Mouse (Mus musculus): ENCODE data around the gene Bckdha. TPM values are rescaled to one million over a fixed set of nuclear protein-coding genes. Genes with fewer than 3 reads are reported as not detected.

The Bckdha gene
- total and polyA plus RNA-seq, 3 experiments, result 207 to 626 (median 217) TPM

DNA sequence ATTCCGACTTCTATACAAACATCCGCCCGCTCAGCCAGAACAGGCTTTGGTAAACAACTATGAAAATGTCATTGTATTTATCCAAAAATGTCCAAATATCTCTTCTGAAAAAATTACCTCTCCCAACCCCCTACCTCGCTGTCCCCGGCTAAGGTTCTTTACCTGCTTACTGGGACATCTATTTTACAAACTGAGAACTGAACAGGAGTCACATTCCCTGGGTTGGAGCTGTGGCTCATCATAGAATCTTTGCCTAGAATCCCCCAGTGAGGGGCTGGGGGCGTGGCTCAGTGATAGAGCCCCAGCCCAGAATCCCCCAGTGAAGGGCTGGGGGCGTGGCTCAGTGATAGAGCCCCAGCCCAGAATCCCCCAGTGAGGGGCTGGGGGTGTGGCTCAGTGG lies 47.3 kb downstream of the Bckdha start:
- DNase-seq, result no peak

DNA sequence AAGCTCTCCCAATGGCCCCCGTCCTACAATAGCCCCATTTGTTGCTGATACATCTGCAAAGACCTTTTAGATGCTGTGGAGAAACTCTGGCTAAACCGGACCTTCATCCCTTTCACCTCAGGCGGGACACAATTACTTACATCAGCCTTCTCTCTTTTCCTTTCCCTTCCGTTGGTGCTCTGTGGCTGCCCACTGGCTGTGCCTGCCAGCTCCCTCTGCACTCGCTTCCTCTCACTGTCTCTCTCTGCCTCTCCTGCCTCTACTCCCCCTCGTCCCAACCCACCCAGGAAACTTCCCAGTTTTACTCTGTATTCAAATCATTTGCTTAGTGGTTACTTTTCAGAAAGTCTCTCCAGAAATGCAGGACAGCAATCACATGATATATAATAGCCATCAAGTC lies 48.7 kb downstream of the Bckdha start:
- no peak for DNase-seq

DNA sequence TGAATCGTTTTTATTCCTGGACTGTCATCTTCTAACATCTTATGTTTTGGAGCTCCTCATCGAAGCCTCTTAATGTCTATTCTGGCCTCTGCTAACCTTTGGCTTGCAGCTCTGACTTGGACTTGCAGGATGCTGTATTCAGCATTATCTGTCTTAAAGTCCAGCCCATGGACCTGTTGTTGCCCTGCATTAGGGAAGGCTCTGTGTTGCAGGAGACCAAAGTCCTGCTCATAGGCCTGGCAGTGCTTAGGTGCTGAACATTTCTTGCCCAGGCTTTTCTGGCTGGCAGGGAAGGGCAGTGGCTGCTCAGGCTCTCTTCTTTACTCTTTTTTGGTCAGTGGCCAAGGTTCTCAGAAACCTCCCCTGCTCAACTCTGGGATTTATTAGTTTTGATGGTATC lies 51.6 kb downstream of the Bckdha start:
- no peak for DNase-seq

DNA sequence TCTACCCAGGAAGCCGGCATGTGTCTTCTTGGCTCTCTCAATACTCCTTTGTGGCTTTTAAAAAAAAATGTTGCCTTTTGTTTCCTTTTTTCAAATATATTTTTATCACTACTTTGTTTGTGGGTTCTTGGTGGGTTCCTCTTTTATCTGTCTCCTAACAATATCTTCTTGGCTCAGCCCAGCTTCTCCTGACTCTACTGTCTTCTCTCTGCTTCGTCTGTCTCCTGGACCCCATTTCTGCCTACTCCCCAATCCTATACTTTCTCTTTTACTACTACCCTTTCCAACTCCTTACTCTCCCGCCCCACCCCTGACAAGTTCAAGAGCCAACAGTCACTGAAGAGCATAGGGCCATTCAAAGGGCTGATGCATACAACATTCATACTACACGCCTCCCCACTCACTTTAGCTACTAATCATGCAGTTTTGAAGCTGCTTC lies 52.1 kb downstream of the Bckdha start:
- DNase-seq, result no peak

DNA sequence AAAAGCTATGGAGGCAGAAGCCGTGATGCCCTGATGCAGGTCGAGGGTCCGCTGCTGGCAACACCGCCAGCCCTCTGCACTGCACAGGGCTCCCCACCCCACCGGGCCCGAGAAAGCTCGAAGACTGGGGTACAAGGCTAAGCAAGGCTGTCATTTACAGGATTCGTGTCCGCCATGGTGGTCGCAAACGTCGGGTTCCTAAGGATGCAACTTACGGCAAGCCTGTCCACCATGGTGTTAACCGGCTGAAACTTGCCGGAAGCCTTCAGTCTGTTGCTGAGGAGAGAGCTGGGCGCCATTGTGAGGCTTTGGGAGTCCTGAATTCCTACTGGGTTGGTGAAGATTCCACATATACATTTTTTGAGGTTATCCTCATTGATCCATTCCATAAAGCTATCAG lies 57.4 kb downstream of the Bckdha start:
- DNase-seq, result no peak

DNA sequence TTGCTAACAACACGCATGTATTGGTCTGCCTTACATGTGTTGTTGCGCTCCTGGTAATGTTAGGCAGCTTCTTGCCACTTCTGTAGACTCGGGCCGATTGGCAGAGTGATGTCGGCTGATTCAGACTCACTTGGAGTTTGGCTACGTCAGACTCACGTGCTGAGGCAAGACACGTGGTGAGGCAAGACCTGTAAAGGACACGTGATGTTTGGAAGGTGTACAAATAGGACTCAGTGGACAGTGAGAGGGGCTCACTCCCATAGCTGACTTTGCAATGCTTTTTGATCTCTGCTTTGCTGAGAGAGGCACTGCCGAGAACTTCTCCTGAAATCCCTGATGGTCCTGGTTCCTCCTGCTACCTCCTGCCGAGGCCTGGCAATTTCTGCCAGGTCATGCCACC lies 58.1 kb downstream of the Bckdha start:
- DNase-seq, result no peak

DNA sequence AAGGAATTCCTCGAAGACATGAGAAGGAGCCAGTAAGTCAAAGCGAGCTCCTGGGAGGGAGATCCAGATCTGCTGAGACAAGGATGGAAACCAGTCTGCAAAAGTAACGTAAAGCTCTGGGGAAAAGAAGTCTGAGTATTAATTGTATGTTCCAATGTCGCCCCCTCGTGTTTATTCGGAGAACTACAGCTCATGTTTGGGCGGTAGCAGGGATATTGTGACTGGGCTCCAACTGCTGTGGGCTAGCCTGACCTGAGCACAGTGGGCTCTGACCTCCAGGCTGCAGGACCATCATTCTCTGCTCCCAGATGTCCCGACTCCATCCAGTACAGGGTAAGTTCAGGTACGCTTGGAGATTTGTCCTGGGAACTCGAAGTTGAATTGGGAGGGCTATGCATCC lies 59.1 kb downstream of the Bckdha start:
- peak; percentile 40 for DNase-seq

DNA sequence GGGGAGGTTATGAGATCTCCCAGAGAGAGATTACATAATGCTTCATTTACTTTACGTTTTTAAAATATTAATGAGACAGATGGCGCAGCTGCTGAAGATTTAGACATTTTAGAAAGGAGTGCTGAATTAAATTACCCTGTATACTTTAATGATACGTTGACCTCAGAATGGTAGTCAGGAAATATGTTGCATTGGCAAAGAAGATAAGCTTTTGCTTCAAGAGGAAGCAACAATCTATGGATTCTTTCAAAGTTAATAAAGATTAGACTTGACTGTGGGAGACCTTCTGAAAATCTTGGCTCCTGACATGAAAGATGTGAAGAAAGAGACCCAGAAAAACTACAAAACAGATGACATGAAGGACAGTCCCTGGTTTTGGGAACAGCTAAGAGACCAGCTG lies 64.9 kb downstream of the Bckdha start:
- no peak for DNase-seq

DNA sequence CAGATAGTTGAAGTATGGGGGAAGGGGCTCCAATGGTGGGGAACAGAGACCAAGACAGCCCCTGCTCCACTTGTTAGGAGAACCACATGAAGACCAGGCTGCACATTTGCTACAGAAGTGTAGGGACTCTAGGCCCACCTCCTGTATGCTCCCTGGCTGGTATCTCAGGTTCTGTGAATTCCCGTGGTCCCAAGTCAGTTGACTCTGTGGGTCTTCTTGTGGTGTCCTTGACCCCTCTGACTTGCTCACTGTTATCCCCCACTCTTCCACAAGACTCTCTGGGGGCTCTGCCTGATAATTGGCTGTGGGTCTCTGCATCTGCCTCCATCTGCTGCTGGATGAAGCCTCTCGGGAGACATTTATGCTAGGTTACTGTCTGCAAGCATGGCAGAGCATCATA lies 67.6 kb downstream of the Bckdha start:
- no peak for DNase-seq

DNA sequence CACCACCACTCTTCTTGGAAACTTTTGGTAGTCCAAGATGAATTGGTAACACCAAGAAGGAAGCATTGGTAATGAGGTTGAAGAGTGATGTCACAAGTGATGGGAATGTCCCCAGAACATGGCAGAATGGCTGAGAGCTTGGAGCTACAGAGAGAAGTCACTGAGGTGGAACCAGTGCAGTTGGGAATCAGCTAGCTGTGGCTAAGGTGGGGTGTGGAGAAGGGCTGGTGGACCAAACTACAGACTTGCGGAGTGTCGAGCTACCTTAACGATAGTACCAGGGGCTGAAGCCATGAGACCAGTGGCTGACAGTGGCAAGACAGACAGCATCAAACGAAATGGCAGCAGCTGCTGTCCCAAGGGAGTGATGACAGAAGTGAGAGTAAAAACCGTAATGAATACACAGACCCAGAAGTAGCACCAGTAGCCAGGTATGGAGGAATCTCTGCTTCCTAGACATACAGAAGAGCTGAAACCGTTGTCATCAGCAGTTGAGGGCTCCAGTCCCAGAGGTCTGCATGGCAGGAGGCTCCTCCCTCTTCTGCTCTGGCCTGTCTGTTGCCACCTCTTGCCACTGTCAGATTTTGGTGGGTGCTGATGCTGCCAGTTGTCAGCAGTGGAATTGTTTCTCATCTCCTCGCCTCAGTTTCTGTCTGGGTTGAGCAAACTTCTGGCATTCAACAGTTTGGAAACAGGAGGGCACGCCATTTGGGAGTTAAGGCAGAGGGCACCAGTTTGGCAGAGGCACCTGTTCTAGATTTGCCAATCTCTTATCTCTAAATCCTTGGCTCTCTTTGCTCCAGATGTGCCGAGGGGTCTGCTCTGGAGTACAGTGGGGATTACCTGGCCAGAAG lies 73.2 kb downstream of the Bckdha start:
- DNase-seq, result no peak

DNA sequence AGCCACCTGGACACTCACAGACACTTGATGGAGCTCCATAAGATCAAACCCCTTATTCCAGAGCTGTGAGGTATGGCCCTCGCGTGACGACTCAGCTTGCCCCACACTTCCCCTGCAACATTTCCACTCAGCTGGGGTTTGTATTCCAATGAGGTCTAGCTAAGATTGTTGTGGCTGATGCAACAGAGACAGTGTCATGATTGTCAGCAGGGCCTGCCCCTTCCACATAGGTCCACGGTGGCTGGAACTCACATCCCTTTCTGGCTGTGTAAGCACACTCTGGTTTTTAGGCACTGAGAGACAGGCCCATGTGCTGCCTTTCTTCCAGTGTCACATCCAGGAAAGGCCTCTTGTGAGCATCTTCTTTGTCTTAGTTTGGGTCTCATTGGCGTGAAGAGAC lies 74.1 kb downstream of the Bckdha start:
- no peak for DNase-seq

DNA sequence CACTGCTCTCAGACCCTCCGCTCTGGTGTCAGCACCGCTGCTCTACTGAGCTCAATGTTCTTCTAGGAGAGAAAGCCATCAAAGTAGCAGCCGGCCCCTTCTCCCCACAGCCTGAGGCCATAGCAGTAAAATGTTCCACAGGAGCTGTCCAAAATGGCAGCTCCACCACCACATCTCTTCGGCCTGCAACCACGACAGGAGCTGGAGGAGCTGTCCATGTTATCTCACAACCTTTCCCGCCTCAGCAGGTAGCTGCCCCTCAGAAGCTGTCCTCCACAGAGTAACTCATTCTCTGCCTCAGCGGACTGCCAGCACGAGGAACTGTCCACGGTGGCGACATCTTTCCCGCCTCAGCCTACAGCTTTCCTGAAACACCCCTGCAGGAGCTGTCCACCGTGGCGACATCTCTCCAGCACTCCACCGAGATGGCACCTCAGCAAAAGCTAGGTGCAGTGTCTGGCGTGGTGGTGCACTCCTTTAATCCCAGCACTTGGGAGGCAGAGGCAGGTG lies 76.4 kb downstream of the Bckdha start:
- no peak for DNase-seq

Other genes with a start within 250 kb of the Bckdha start
- not detected for gene Cxcl17, start 246.1 kb downstream of the Bckdha start, total RNA-seq (2021)
- gene Cxcl17, start 246.1 kb downstream of the Bckdha start, polyA plus RNA-seq (2012; rRNA removed), result not detected in 2 replicates
- 10 to 100 TPM in 1 of 2 experiments, 1 to 10 TPM in 1; 8.4 to 45.0 TPM for gene Ceacam1, start 181.4 kb downstream of the Bckdha start, total RNA-seq (2021)
- gene Ceacam1, start 181.4 kb downstream of the Bckdha start, polyA plus RNA-seq (2012; rRNA removed), result 5.9 and 9.5 TPM in 2 replicates
- 1 to 10 TPM; 1.1 to 5.0 TPM for gene Ceacam2, start 119.1 kb downstream of the Bckdha start, total RNA-seq (2021)
- gene Ceacam2, start 119.1 kb downstream of the Bckdha start, polyA plus RNA-seq (2012; rRNA removed), result not detected in 2 replicates
- not detected for gene Erich4, start 43.1 kb downstream of the Bckdha start, total RNA-seq (2021)
- not detected in 2 replicates for gene Erich4, start 43.1 kb downstream of the Bckdha start, polyA plus RNA-seq (2012; rRNA removed)
- 10 to 100 TPM; 21.4 to 35.3 TPM for gene Dmac2, start 39.6 kb downstream of the Bckdha start, total RNA-seq (2021)
- gene Dmac2, start 39.6 kb downstream of the Bckdha start, polyA plus RNA-seq (2012; rRNA removed), result 54.0 and 54.5 TPM in 2 replicates
- 1 to 10 TPM; 1.8 to 4.5 TPM for gene B3gnt8, start 32.3 kb downstream of the Bckdha start, total RNA-seq (2021)
- 11.8 and 13.0 TPM in 2 replicates for gene B3gnt8, start 32.3 kb downstream of the Bckdha start, polyA plus RNA-seq (2012; rRNA removed)
- 10 to 100 TPM; 42.5 to 44.0 TPM for gene Exosc5, start 183 bp upstream of the Bckdha start, total RNA-seq (2021)
- 121 and 124 TPM in 2 replicates for gene Exosc5, start 183 bp upstream of the Bckdha start, polyA plus RNA-seq (2012; rRNA removed)
- gene Tmem91, start 16.2 kb upstream of the Bckdha start, total RNA-seq (2021), result under 1 TPM in 1 of 2 experiments, not detected in 1; 0.37 TPM
- gene Tmem91, start 16.2 kb upstream of the Bckdha start, polyA plus RNA-seq (2012; rRNA removed), result 0.67 and 1.1 TPM in 2 replicates
- gene B9d2, start 21.8 kb upstream of the Bckdha start, total RNA-seq (2021), result 10 to 100 TPM; 12.2 to 26.4 TPM
- 69.9 and 83.0 TPM in 2 replicates for gene B9d2, start 21.8 kb upstream of the Bckdha start, polyA plus RNA-seq (2012; rRNA removed)
- 10 to 100 TPM; 30.2 to 36.6 TPM for gene Tgfb1, start 28.0 kb upstream of the Bckdha start, total RNA-seq (2021)
- 50.8 and 57.6 TPM in 2 replicates for gene Tgfb1, start 28.0 kb upstream of the Bckdha start, polyA plus RNA-seq (2012; rRNA removed)
- 10 to 100 TPM; 47.4 to 50.9 TPM for gene Ccdc97, start 60.1 kb upstream of the Bckdha start, total RNA-seq (2021)
- gene Ccdc97, start 60.1 kb upstream of the Bckdha start, polyA plus RNA-seq (2012; rRNA removed), result 90.9 and 95.2 TPM in 2 replicates
- 100 to 1,000 TPM; 104 to 109 TPM for gene Hnrnpul1, start 95.8 kb upstream of the Bckdha start, total RNA-seq (2021)
- 33.0 and 38.7 TPM in 2 replicates for gene Hnrnpul1, start 95.8 kb upstream of the Bckdha start, polyA plus RNA-seq (2012; rRNA removed)
- gene Axl, start 129.7 kb upstream of the Bckdha start, total RNA-seq (2021), result 10 to 100 TPM; 42.1 to 73.8 TPM
- gene Axl, start 129.7 kb upstream of the Bckdha start, polyA plus RNA-seq (2012; rRNA removed), result 40.3 TPM in 2 replicates
- gene Cyp2s1, start 157.9 kb upstream of the Bckdha start, total RNA-seq (2021), result 1 to 10 TPM; 2.5 to 3.4 TPM
- 2.4 and 3.0 TPM in 2 replicates for gene Cyp2s1, start 157.9 kb upstream of the Bckdha start, polyA plus RNA-seq (2012; rRNA removed)
- 10 to 100 TPM; 16.1 to 54.8 TPM for gene Cyp2b10, start 238.6 kb upstream of the Bckdha start, total RNA-seq (2021)
- gene Cyp2b10, start 238.6 kb upstream of the Bckdha start, polyA plus RNA-seq (2012; rRNA removed), result 0.18 and 0.37 TPM in 2 replicates

Data from adrenal gland, adult 2 months (tissue).